In genomic region chr10:99774228-99775120, GRCm38 (mm10) we compare ENCODE assay signal across 24 mouse cellular contexts. TPM values are rescaled to one million over a fixed set of nuclear protein-coding genes. Genes with fewer than 3 reads are reported as not detected.
DNase-seq lines count a peak whose midpoint lies in the region; ATAC-seq and TF ChIP-seq lines count a peak whose summit lies in the region.
"Had no signal": no experiment of that assay in that cellular context is flagged by ENCODE, and none has a peak within 500 bp of the region (broad histone marks: within the 10 kb centered on the region; RNA-seq: fewer than 3 reads in every experiment).

No protein-coding gene starts in this region.

- H3K27me3 ChIP-seq in forebrain, embryonic 14.5 days (replicated peaks; ENCODE audit: control insufficient read depth, insufficient read depth, low read length) = no peaks in the 10 kb centered on the region
- H3K27me3 ChIP-seq in forebrain, embryonic 13.5 days = no peaks in the 10 kb centered on the region
- H3K27me3 ChIP-seq in lung, postnatal 0 days (replicated peaks; ENCODE audit: insufficient read depth, low read length) = no peaks in the 10 kb centered on the region
- H3K27me3 ChIP-seq: embryonic facial prominence, embryonic 15.5 days; hindbrain, embryonic 15.5 days; liver, embryonic 15.5 days; neural tube, embryonic 12.5 days; stomach, embryonic 15.5 days had no signal

- WGBS in forebrain, embryonic 14.5 days = 87% methylated on average over 12 of the region's 12 CpGs
- 85% methylated on average over 12 of the region's 12 CpGs for WGBS in forebrain, embryonic 13.5 days
- WGBS in lung, postnatal 0 days = 72% methylated on average over 12 of the region's 12 CpGs

- TF ChIP-seq EP300 in lung, postnatal 0 days (IDR thresholded peaks at IDR 0.05) = no peak; the same call in none of the 2 replicates

- H3K9ac ChIP-seq in forebrain, embryonic 14.5 days (ENCODE audit: low read length) = no peak overlapping the region
- no peak overlapping the region for H3K9ac ChIP-seq in forebrain, embryonic 13.5 days
- no peak overlapping the region for H3K9ac ChIP-seq in lung, postnatal 0 days (replicated peaks; ENCODE audit: low read depth)
- H3K9ac ChIP-seq: embryonic facial prominence, embryonic 15.5 days; hindbrain, embryonic 15.5 days; liver, embryonic 15.5 days; neural tube, embryonic 12.5 days; stomach, embryonic 15.5 days had no signal

- H3K9me3 ChIP-seq in forebrain, embryonic 14.5 days (replicated peaks; ENCODE audit: control insufficient read depth, low read length) = no peaks in the 10 kb centered on the region
- H3K9me3 ChIP-seq in forebrain, embryonic 13.5 days (replicated peaks) = no peaks in the 10 kb centered on the region
- no peaks in the 10 kb centered on the region for H3K9me3 ChIP-seq in lung, postnatal 0 days (ENCODE audit: low read length)
- H3K9me3 ChIP-seq: embryonic facial prominence, embryonic 15.5 days; hindbrain, embryonic 15.5 days; limb, embryonic 10.5 days; liver, embryonic 15.5 days; neural tube, embryonic 12.5 days; stomach, embryonic 15.5 days had no signal

- H3K4me1 ChIP-seq in forebrain, embryonic 14.5 days (ENCODE audit: control insufficient read depth, insufficient read depth, low read length) = no peaks in the 10 kb centered on the region
- H3K4me1 ChIP-seq in forebrain, embryonic 13.5 days = no peaks in the 10 kb centered on the region
- no peaks in the 10 kb centered on the region for H3K4me1 ChIP-seq in lung, postnatal 0 days (ENCODE audit: insufficient read depth, low read depth, low read length)
- H3K4me1 ChIP-seq: embryonic facial prominence, embryonic 15.5 days; hindbrain, embryonic 15.5 days; limb, embryonic 10.5 days; liver, embryonic 15.5 days; neural tube, embryonic 12.5 days; stomach, embryonic 15.5 days had no signal

- DNase-seq in forebrain, embryonic 14.5 days (ENCODE audit: low spot score) = peak; percentile 11
- DNase-seq in lung, adult 18-20 months = peak; percentile 35 to 59
- no peak for DNase-seq in lung, postnatal 0 days (ENCODE audit: low spot score)
- DNase-seq in brain, embryonic 18.5 days (ENCODE audit: low read depth, low spot score) = peak; percentile 26
- DNase-seq in lung, postnatal 25 days (ENCODE audit: low spot score) = peak; percentile 37
- no peak for DNase-seq in adrenal gland, adult (ENCODE audit: inconsistent age in 2 of 2, low spot score in 1 of 2)
- DNase-seq in thymus, adult 18-20 months = no peak
- DNase-seq: adrenal gland, postnatal 10 days; cerebellum, postnatal 25 days; kidney, adult 2 months; kidney, postnatal 10 days; liver; midbrain, embryonic 14.5 days; right cerebral cortex, postnatal 4 days; thymus, adult 2 months had no signal

- no peak overlapping the region for H3K27ac ChIP-seq in forebrain, embryonic 14.5 days (ENCODE audit: low read depth, low read length)
- no peak overlapping the region for H3K27ac ChIP-seq in forebrain, embryonic 13.5 days
- no peak overlapping the region for H3K27ac ChIP-seq in lung, postnatal 0 days (ENCODE audit: low read length)
- H3K27ac ChIP-seq: embryonic facial prominence, embryonic 15.5 days; hindbrain, embryonic 15.5 days; limb, embryonic 10.5 days; liver, embryonic 15.5 days; neural tube, embryonic 12.5 days; stomach, embryonic 15.5 days had no signal

- TF ChIP-seq CTCF in lung, postnatal 0 days (IDR thresholded peaks at IDR 0.05) = no peak

- H3K36me3 ChIP-seq in forebrain, embryonic 14.5 days (ENCODE audit: control insufficient read depth, insufficient read depth, low read length) = no peaks in the 10 kb centered on the region
- no peaks in the 10 kb centered on the region for H3K36me3 ChIP-seq in forebrain, embryonic 13.5 days (ENCODE audit: poor library complexity, severe bottlenecking)
- no peaks in the 10 kb centered on the region for H3K36me3 ChIP-seq in lung, postnatal 0 days (ENCODE audit: insufficient read depth, low read length)
- H3K36me3 ChIP-seq: embryonic facial prominence, embryonic 15.5 days; hindbrain, embryonic 15.5 days; limb, embryonic 10.5 days; liver, embryonic 15.5 days; neural tube, embryonic 12.5 days; stomach, embryonic 15.5 days had no signal

- H3K4me2 ChIP-seq in forebrain, embryonic 14.5 days (ENCODE audit: low read length) = no peak overlapping the region
- H3K4me2 ChIP-seq in forebrain, embryonic 13.5 days = no peak overlapping the region
- H3K4me2 ChIP-seq in lung, postnatal 0 days (replicated peaks; ENCODE audit: low read depth, low read length) = no peak overlapping the region
- H3K4me2 ChIP-seq: embryonic facial prominence, embryonic 15.5 days; heart, embryonic 11.5 days; hindbrain, embryonic 15.5 days; liver, embryonic 15.5 days; neural tube, embryonic 12.5 days; stomach, embryonic 15.5 days had no signal

- no peak for ATAC-seq in forebrain, embryonic 14.5 days
- no peak for ATAC-seq in forebrain, embryonic 13.5 days
- no peak for ATAC-seq in lung, postnatal 0 days

- H3K4me3 ChIP-seq in forebrain, embryonic 14.5 days (ENCODE audit: low read depth, low read length) = no peak overlapping the region
- H3K4me3 ChIP-seq in forebrain, embryonic 13.5 days = no peak overlapping the region
- no peak overlapping the region for H3K4me3 ChIP-seq in lung, postnatal 0 days (ENCODE audit: low read depth, low read length)
- H3K4me3 ChIP-seq: embryonic facial prominence, embryonic 15.5 days; hindbrain, embryonic 15.5 days; limb, embryonic 10.5 days; liver, embryonic 15.5 days; neural tube, embryonic 12.5 days; stomach, embryonic 15.5 days had no signal

RNA-seq across cellular contexts. Expression of gene Csl, which starts 15.0 kb away (rescaled TPM):
- 0.09 TPM in 1 of 2 replicates, not detected in the other for polyA plus RNA-seq in forebrain, embryonic 14.5 days (2014; fragmentation: Nextera tagmentation; extraction: Ambion mirVana)
- 0.11 and 0.17 TPM in 2 replicates for polyA plus RNA-seq in forebrain, embryonic 13.5 days (2015; fragmentation: Nextera tagmentation; extraction: Ambion mirVana)
- 0.08 TPM in 1 of 2 replicates, not detected in the other for polyA plus RNA-seq in lung, postnatal 0 days (2015; fragmentation: Nextera tagmentation; extraction: Ambion mirVana)
- polyA plus RNA-seq: embryonic facial prominence, embryonic 15.5 days; frontal cortex, adult 2 months; limb, embryonic 10.5 days had no signal

Comparison
In these comparisons a context has a peak if more than half of its experiments do, and no peak if none do; other contexts are left out.
1. DNase-seq: peak in forebrain, embryonic 14.5 days (single experiment), lung, adult 18-20 months (2 of 2), brain, embryonic 18.5 days (single experiment) and lung, postnatal 25 days (single experiment); none in lung, postnatal 0 days (single experiment), adrenal gland, adult (0 of 2) and thymus, adult 18-20 months (0 of 2).